Mouse (Mus musculus) lung, postnatal 10 days (tissue): Measurements from ENCODE around the gene Gpr83.

ENCODE experiments used
- DNase-seq: peaks from one replicate; pipeline ENCODE4 v3.0.0; 2021

Gene Gpr83

GRCm38 (mm10) chr9:14907816-14908415 is 47.9 kb downstream of the Gpr83 start:
- no peak for DNase-seq

GRCm38 (mm10) chr9:14909981-14910380 is 50.0 kb downstream of the Gpr83 start:
- DNase-seq: no peak

GRCm38 (mm10) chr9:14912037-14912436 is 52.0 kb downstream of the Gpr83 start:
- DNase-seq: no peak

GRCm38 (mm10) chr9:14917661-14918060 is 57.7 kb downstream of the Gpr83 start:
- DNase-seq: no peak

GRCm38 (mm10) chr9:14918825-14919668 is 59.0 kb downstream of the Gpr83 start:
- no peak for DNase-seq
